Mouse (Mus musculus) cerebellum, adult 2 months (tissue): ENCODE data around the gene Cherp.

Source experiments
- CTCF ChIP-seq: fragments of 200-500 bp; IDR thresholded peaks from 2 replicates; pipeline ENCODE4 v1.5.1; 2011; ENCODE audit warnings: low read depth, mild to moderate bottlenecking, control low read depth, low read length, moderate library complexity, borderline replicate concordance; ENCODE audit not compliant: insufficient read depth
- POLR2A ChIP-seq: fragments of 200-500 bp; IDR thresholded peaks from 2 replicates; pipeline ENCODE4 v1.6.1; 2011; ENCODE audit warnings: low read length, control low read depth, borderline replicate concordance; ENCODE audit not compliant: insufficient read depth

GRCm38 (mm10) chr8:72453904-72454303 is 21.1 kb downstream of the Cherp start:
- TF ChIP-seq CTCF: no peak
- no peak for TF ChIP-seq POLR2A
